Mouse (Mus musculus): ENCODE measurements around the gene Man2a1.

DNA sequence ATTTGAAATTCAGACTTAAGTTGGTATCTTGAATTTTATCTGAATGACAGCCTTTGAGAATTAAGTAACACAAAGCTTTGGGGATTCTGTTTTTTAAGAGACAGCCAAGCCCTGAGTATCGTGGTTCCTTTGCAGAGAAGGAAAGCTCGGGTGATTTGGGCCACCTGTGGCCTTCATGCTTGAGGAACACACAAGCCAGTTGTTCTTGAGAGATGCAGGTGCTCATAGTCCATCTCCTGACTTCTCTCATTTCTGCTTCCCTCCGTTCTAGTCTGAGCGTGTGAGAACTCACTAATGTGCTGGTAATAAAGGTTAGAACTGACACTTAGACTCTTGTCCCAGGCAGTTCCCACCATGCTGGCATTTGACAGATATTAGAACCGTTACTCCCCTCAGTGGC lies 28.9 kb downstream of the Man2a1 start:
- TF ChIP-seq CTCF (IDR thresholded peaks at IDR 0.05; ENCODE audit: borderline replicate concordance, control insufficient read depth, extremely low read depth, insufficient read depth, low read length, poor library complexity), result no peak
- TF ChIP-seq POLR2A (IDR thresholded peaks at IDR 0.05; ENCODE audit: control insufficient read depth, extremely low read depth, insufficient read depth, low read length, poor library complexity), result no peak
